Mouse (Mus musculus) frontal cortex, adult 2 months (tissue): Measurements from ENCODE around the gene Aldh18a1. TPM values are rescaled to one million over a fixed set of nuclear protein-coding genes. Genes with fewer than 3 reads are reported as not detected.

Source experiments
- polyA plus RNA-seq: library from polyadenylated mRNA; depleted of rRNA; stranded (reverse); fragments of >200 nt; gene quantifications from 2 replicates; pipeline ENCODE4 v1.2.3, GENCODE M21; 2012; rRNA removed

The Aldh18a1 gene
- polyA plus RNA-seq, 1 experiment, result 26.2 TPM

Other genes with a start within 250 kb of the Aldh18a1 start
- 88.1 and 100.0 TPM in 2 replicates for gene Sorbs1, start 74.7 kb downstream of the Aldh18a1 start, polyA plus RNA-seq
- 29.6 and 35.7 TPM in 2 replicates for gene Tctn3, start 23.8 kb upstream of the Aldh18a1 start, polyA plus RNA-seq
- gene Entpd1, start 23.9 kb upstream of the Aldh18a1 start, polyA plus RNA-seq, result 10.9 and 13.1 TPM in 2 replicates
- gene Cc2d2b, start 160.3 kb upstream of the Aldh18a1 start, polyA plus RNA-seq, result 0.10 and 0.15 TPM in 2 replicates
- gene Ccnj, start 242.8 kb upstream of the Aldh18a1 start, polyA plus RNA-seq, result 8.1 and 9.3 TPM in 2 replicates